Mouse (Mus musculus) stomach, postnatal 0 days (tissue): ENCODE measurements at regions not wholly inside any gene's neighbourhood (a gene's known extent, or its start where the extent isn't known, plus 50 kb on each side); places are given as distances from the start of the nearest gene placed in this dataset. TPM values are rescaled to one million over a fixed set of nuclear protein-coding genes. Genes with fewer than 3 reads are reported as not detected.

Source experiments
- ATAC-seq: fragments of 200-750 bp; cut with Nextera tagmentation; 2 replicates; pipeline ENCODE4 v1.8.0; 2017; ENCODE audit not compliant: low FRiP score, low TSS enrichment
- DNase-seq: peaks from one replicate; pipeline ENCODE4 v3.0.0-alpha.2; 2016; ENCODE audit warnings: low spot score
- H3K27ac ChIP-seq: fragments of 300-500 bp; sonication (generic); replicated peaks from 2 replicates; pipeline ENCODE4 v1.5.1; 2014; ENCODE audit warnings: mild to moderate bottlenecking, control low read depth
- H3K27me3 ChIP-seq: fragments of 300-500 bp; sonication (generic); 2 replicates; pipeline ENCODE4 v1.6.1; 2014; ENCODE audit warnings: low read length; ENCODE audit not compliant: control insufficient read depth, insufficient read depth
- H3K36me3 ChIP-seq: fragments of 300-500 bp; sonication (generic); 2 replicates; pipeline ENCODE4 v1.6.1; 2014; ENCODE audit warnings: low read length, mixed read lengths; ENCODE audit not compliant: control insufficient read depth, insufficient read depth
- H3K4me1 ChIP-seq: fragments of 300-500 bp; sonication (generic); replicated peaks from 2 replicates; pipeline ENCODE4 v1.6.1; 2014; ENCODE audit warnings: antibody characterized with exemption; ENCODE audit not compliant: control insufficient read depth, insufficient read depth
- H3K4me2 ChIP-seq: fragments of 300-500 bp; sonication (generic); replicated peaks from 2 replicates; pipeline ENCODE4 v1.6.1; 2014; ENCODE audit warnings: low read depth, mild to moderate bottlenecking, control low read depth, moderate library complexity
- H3K4me3 ChIP-seq: fragments of 300-500 bp; sonication (generic); 2 replicates; pipeline ENCODE4 v1.5.1; 2014; ENCODE audit warnings: low read depth, low read length, control low read depth
- H3K9ac ChIP-seq: fragments of 300-500 bp; sonication (generic); 2 replicates; pipeline ENCODE4 v1.6.1; 2014; ENCODE audit warnings: mild to moderate bottlenecking, low read length, control low read depth, mixed read lengths
- H3K9me3 ChIP-seq: fragments of 300-500 bp; sonication (generic); 2 replicates; pipeline ENCODE4 v1.6.1; 2016; ENCODE audit warnings: low read length; ENCODE audit not compliant: control insufficient read depth
- CTCF ChIP-seq: IDR thresholded peaks from 2 replicates; pipeline ENCODE4 v1.5.1; 2016; ENCODE audit warnings: antibody characterized with exemption, low read depth, mild to moderate bottlenecking, moderate library complexity
- EP300 ChIP-seq: optimal IDR thresholded peaks from 2 replicates; pipeline ENCODE3; 2016; ENCODE audit warnings: antibody characterized with exemption
- WGBS: fragments of 180-500 bp; shearing (Covaris S2); extraction: QIAGEN DNeasy Blood & Tissue Kit; methylation state at CpG from one replicate; pipeline ENCODE4 v1.1.7; 2014; 5-methylcytosine and 5-hydroxymethylcytosine counted together
- microRNA-seq: library from miRNA; unstranded; fragments of <30 nt; microRNA quantifications from one replicate; pipeline ENCODE4, GENCODE M21; 2016

DNA sequence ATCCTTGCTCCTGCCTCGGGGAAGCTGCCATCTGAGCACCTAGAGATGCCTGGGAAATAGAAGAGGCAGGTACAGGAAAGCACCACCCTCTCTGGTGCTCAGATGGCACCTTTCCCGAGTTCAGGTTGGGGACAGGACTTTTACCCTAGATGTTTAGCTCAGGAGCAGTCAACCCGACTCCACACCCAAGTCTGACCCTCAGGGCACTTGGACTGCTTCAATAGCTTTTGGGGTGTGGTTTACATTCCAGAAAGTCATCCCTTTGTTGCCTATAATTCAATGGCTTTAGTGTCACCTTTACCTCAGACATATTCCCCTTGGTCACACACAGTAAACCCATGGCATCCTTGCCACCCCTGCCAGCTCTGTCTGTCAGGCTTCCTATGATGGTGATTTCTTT lies 67.7 kb upstream of the Adgra1 start:
- Histone ChIP-seq H3K9ac (no peak overlapping the region), H3K27me3 (no peaks in the 10 kb centered on the region), H3K4me2 (no peak overlapping the region), H3K9me3 (no peaks in the 10 kb centered on the region), H3K4me1 (no peaks in the 10 kb centered on the region), H3K36me3 (no peaks in the 10 kb centered on the region), H3K4me3 (no peak overlapping the region), H3K27ac (no peak overlapping the region)
- TF ChIP-seq CTCF (no peak), EP300 (no peak)
- 40% methylated on average over 3 of the region's 3 CpGs for WGBS
- ATAC-seq: no peak
- DNase-seq: no peak

DNA sequence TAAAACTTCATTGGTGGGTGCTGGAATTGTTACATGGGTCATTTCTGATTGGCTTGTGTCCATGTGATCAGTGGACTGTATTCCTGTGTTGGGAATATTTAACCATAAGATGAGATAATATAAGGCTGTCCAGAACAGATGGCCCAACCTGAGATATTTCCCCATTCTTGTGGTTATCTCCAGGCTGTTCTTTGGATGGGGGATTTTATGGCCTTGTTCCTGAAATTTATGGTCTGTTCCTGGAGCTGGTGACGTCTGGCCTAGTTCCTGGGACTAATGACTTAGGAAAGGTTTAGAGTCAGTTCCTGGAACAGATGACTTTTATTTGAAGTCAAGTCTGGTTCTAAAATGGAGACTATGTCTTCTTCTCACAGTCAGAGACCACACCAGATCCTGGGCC lies 64.8 kb upstream of the Adgra1 start:
- H3K27ac ChIP-seq: no peak overlapping the region
- TF ChIP-seq EP300 (no peak), CTCF (no peak)
- 58% methylated on average over 1 of the region's 1 CpGs for WGBS
- no peak overlapping the region for H3K4me2 ChIP-seq
- no peaks in the 10 kb centered on the region for H3K36me3 ChIP-seq
- no peak overlapping the region for H3K9ac ChIP-seq
- no peak overlapping the region for H3K4me3 ChIP-seq
- no peak for ATAC-seq
- H3K27me3 ChIP-seq: no peaks in the 10 kb centered on the region
- no peak for DNase-seq
- H3K9me3 ChIP-seq: no peaks in the 10 kb centered on the region
- no peaks in the 10 kb centered on the region for H3K4me1 ChIP-seq

DNA sequence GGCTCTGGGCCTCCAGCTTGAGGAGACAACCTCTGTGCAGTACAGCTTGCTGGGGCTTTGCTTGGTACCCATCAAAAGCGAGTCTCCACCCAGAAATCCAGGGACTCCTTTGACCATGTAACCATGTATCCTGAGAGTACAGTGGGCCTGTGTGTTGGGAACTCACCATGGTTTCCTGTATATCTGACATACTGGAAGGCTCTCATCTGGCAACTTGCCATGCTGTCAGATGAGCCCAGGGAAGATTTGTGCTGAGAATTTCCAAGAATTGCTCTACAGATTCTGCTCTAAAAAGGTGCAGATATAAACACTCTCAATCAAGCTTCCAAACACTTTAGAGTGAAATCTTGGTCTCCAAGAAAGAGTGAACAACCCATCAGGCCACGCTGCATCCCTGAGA lies 56.7 kb upstream of the Adgra1 start:
- H3K9ac ChIP-seq: no peak overlapping the region
- no peak overlapping the region for H3K4me3 ChIP-seq
- no peaks in the 10 kb centered on the region for H3K36me3 ChIP-seq
- no peak overlapping the region for H3K27ac ChIP-seq
- no peaks in the 10 kb centered on the region for H3K4me1 ChIP-seq
- TF ChIP-seq EP300 (no peak), CTCF (no peak)
- DNase-seq: peak; percentile 16
- no peak overlapping the region for H3K4me2 ChIP-seq
- WGBS: 60% methylated on average over 2 of the region's 2 CpGs
- no peaks in the 10 kb centered on the region for H3K27me3 ChIP-seq
- ATAC-seq: no peak
- H3K9me3 ChIP-seq: no peaks in the 10 kb centered on the region

DNA sequence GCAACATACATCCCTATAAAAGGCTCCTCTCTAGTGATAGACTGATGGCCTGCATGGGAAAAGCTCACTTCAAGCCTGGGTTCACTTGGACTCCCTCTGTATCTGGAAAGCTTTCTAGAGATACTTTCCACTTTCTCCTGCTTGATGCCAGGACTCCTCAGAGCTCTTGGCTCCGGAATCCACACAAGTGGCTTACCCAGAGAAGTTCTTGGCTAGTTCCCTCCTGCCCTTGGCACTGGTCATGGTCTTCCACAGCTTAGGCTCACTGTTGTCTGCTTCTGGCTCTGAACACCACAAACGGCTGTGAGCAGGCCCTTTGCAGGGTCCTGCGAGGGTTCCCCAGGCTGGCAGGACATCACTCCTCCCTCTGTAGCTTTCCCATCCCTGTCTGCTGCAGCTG lies 54.1 kb upstream of the Adgra1 start:
- no peak overlapping the region for H3K9ac ChIP-seq
- H3K4me1 ChIP-seq: no peaks in the 10 kb centered on the region
- 87% methylated on average over 3 of the region's 3 CpGs for WGBS
- no peak overlapping the region for H3K4me2 ChIP-seq
- H3K36me3 ChIP-seq: no peaks in the 10 kb centered on the region
- ATAC-seq (no peak), DNase-seq (no peak)
- H3K9me3 ChIP-seq: no peaks in the 10 kb centered on the region
- no peaks in the 10 kb centered on the region for H3K27me3 ChIP-seq
- H3K4me3 ChIP-seq: no peak overlapping the region
- H3K27ac ChIP-seq: no peak overlapping the region
- TF ChIP-seq CTCF: no peak
- no peak for TF ChIP-seq EP300

DNA sequence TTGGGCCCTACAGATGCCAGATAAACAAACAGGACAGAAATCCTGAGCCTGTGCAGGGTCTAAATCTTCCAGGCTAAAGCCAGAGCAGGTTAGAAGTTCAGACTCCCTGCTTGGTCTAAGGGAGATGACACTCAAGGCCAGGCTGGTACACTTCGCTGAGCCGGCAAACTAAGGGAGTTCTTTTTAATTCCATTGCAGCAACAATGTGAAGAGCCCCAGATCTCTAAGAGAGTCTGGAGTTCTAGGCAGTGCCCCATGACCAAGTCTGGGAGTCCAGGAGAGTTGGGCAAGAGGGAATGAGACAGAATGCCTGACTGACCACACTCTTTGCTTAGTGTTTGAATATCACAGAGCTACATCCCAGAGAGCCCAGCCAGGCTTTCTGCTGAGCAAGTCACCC lies 52.5 kb upstream of the Adgra1 start:
- WGBS: 77% methylated on average over 2 of the region's 2 CpGs
- TF ChIP-seq EP300 (no peak), CTCF (no peak)
- H3K9ac ChIP-seq: no peak overlapping the region
- no peaks in the 10 kb centered on the region for H3K9me3 ChIP-seq
- H3K27me3 ChIP-seq: no peaks in the 10 kb centered on the region
- H3K36me3 ChIP-seq: no peaks in the 10 kb centered on the region
- no peak overlapping the region for H3K4me3 ChIP-seq
- no peaks in the 10 kb centered on the region for H3K4me1 ChIP-seq
- H3K27ac ChIP-seq: no peak overlapping the region
- H3K4me2 ChIP-seq: no peak overlapping the region
- DNase-seq: no peak
- ATAC-seq: no peak

Small RNAs in the stretch of these regions (microRNA-seq; reads per million reads assigned to microRNA genes)
- gene Mir6401: not detected
